Mouse (Mus musculus): Measurements from ENCODE around the gene Zic4. TPM values are rescaled to one million over a fixed set of nuclear protein-coding genes. Genes with fewer than 3 reads are reported as not detected.
A peak's percentile ranks its signal among the peaks of the same experiment; 100 is the strongest.

The Zic4 gene
- polyA plus RNA-seq (2012; rRNA removed) = not detected in 2 replicates

GRCm38 (mm10) chr9:91361856-91362601 is at the start of gene Zic4:
TSS of gene Zic4 (plus strand) at chr9:91362413.
- TF ChIP-seq POLR2A (IDR thresholded peaks at IDR 0.05; ENCODE audit: control insufficient read depth, extremely low read depth, insufficient read depth, low read length, poor library complexity) = no peak
- no peak for TF ChIP-seq CTCF (IDR thresholded peaks at IDR 0.05; ENCODE audit: borderline replicate concordance, control insufficient read depth, extremely low read depth, insufficient read depth, low read length, poor library complexity)
- H3K4me3 ChIP-seq (ENCODE audit: control insufficient read depth, insufficient read depth, low read length) = peak within 1 kb of the TSS; percentile 7; the same call in 1 of the 2 replicates
- no peak for DNase-seq
- peaks cover 5% of the 10 kb centered on the region; the same call in 1 of the 2 replicates for H3K4me1 ChIP-seq (replicated peaks; ENCODE audit: control insufficient read depth, insufficient read depth, low read length)
- H3K27me3 ChIP-seq (ENCODE audit: control insufficient read depth, insufficient read depth, low read length) = peaks cover 22% of the 10 kb centered on the region; the same call in 1 of the 2 replicates
- no peak within 1 kb of the TSS for H3K27ac ChIP-seq (ENCODE audit: control insufficient read depth, insufficient read depth, low read length)
- H3K36me3 ChIP-seq (ENCODE audit: control insufficient read depth, insufficient read depth, low read length) = no peaks in the 10 kb centered on the region
- 5% methylated on average over 45 of the region's 45 CpGs for WGBS

- TF ChIP-seq POLR2A (IDR thresholded peaks at IDR 0.05; ENCODE audit: control insufficient read depth, extremely low read depth, insufficient read depth, low read length, poor library complexity) = no peak
- TF ChIP-seq CTCF (IDR thresholded peaks at IDR 0.05; ENCODE audit: borderline replicate concordance, control insufficient read depth, extremely low read depth, insufficient read depth, low read length, poor library complexity) = no peak
- WGBS = 72% methylated on average over 2 of the region's 2 CpGs
- H3K27me3 ChIP-seq (ENCODE audit: control insufficient read depth, insufficient read depth, low read length) = peaks cover 9% of the 10 kb centered on the region; the same call in 1 of the 2 replicates
These were observed 14.6 kb upstream of the Zic4 start for GRCm38 (mm10) chr9:91347591-91347990.

GRCm38 (mm10) chr9:91348746-91349145 is 13.5 kb upstream of the Zic4 start:
- Histone ChIP-seq H3K27me3 (ENCODE audit: control insufficient read depth, insufficient read depth, low read length) (peaks cover 10% of the 10 kb centered on the region; the same call in 1 of the 2 replicates), H3K36me3 (ENCODE audit: control insufficient read depth, insufficient read depth, low read length) (no peaks in the 10 kb centered on the region), H3K4me3 (ENCODE audit: control insufficient read depth, insufficient read depth, low read length) (no peak overlapping the region), H3K27ac (ENCODE audit: control insufficient read depth, insufficient read depth, low read length) (no peak overlapping the region), H3K4me1 (replicated peaks; ENCODE audit: control insufficient read depth, insufficient read depth, low read length) (no peaks in the 10 kb centered on the region)
- WGBS = 44% methylated on average over 1 of the region's 1 CpGs
- DNase-seq = no peak
- TF ChIP-seq CTCF (IDR thresholded peaks at IDR 0.05; ENCODE audit: borderline replicate concordance, control insufficient read depth, extremely low read depth, insufficient read depth, low read length, poor library complexity) = no peak
- TF ChIP-seq POLR2A (IDR thresholded peaks at IDR 0.05; ENCODE audit: control insufficient read depth, extremely low read depth, insufficient read depth, low read length, poor library complexity) = no peak

More at GRCm38 (mm10) chr9:91347591-91347990, 14.6 kb upstream of the Zic4 start:
- H3K4me3 ChIP-seq (ENCODE audit: control insufficient read depth, insufficient read depth, low read length) = no peak overlapping the region
- no peaks in the 10 kb centered on the region for H3K36me3 ChIP-seq (ENCODE audit: control insufficient read depth, insufficient read depth, low read length)
- H3K27ac ChIP-seq (ENCODE audit: control insufficient read depth, insufficient read depth, low read length) = no peak overlapping the region
- no peaks in the 10 kb centered on the region for H3K4me1 ChIP-seq (replicated peaks; ENCODE audit: control insufficient read depth, insufficient read depth, low read length)
- no peak for DNase-seq

- no peaks in the 10 kb centered on the region for H3K36me3 ChIP-seq (ENCODE audit: control insufficient read depth, insufficient read depth, low read length)
- H3K27ac ChIP-seq (ENCODE audit: control insufficient read depth, insufficient read depth, low read length) = no peak overlapping the region
- no peak overlapping the region for H3K4me3 ChIP-seq (ENCODE audit: control insufficient read depth, insufficient read depth, low read length)
- H3K27me3 ChIP-seq (ENCODE audit: control insufficient read depth, insufficient read depth, low read length) = peaks cover 10% of the 10 kb centered on the region; the same call in 1 of the 2 replicates
- no peak for DNase-seq
- 8% methylated on average over 16 of the region's 16 CpGs for WGBS
- no peak for TF ChIP-seq CTCF (IDR thresholded peaks at IDR 0.05; ENCODE audit: borderline replicate concordance, control insufficient read depth, extremely low read depth, insufficient read depth, low read length, poor library complexity)
- H3K4me1 ChIP-seq (replicated peaks; ENCODE audit: control insufficient read depth, insufficient read depth, low read length) = no peaks in the 10 kb centered on the region
These were observed 11.9 kb upstream of the Zic4 start for GRCm38 (mm10) chr9:91350211-91350791.

- WGBS = 12% methylated on average over 14 of the region's 14 CpGs
- no peak for DNase-seq
- H3K4me3 ChIP-seq (ENCODE audit: control insufficient read depth, insufficient read depth, low read length) = no peak overlapping the region
- H3K27ac ChIP-seq (ENCODE audit: control insufficient read depth, insufficient read depth, low read length) = no peak overlapping the region
- no peak for TF ChIP-seq CTCF (IDR thresholded peaks at IDR 0.05; ENCODE audit: borderline replicate concordance, control insufficient read depth, extremely low read depth, insufficient read depth, low read length, poor library complexity)
- no peak for TF ChIP-seq POLR2A (IDR thresholded peaks at IDR 0.05; ENCODE audit: control insufficient read depth, extremely low read depth, insufficient read depth, low read length, poor library complexity)
- peaks cover 10% of the 10 kb centered on the region; the same call in 1 of the 2 replicates for H3K27me3 ChIP-seq (ENCODE audit: control insufficient read depth, insufficient read depth, low read length)
- H3K36me3 ChIP-seq (ENCODE audit: control insufficient read depth, insufficient read depth, low read length) = no peaks in the 10 kb centered on the region
- no peaks in the 10 kb centered on the region for H3K4me1 ChIP-seq (replicated peaks; ENCODE audit: control insufficient read depth, insufficient read depth, low read length)
These were observed 11.3 kb upstream of the Zic4 start for GRCm38 (mm10) chr9:91350861-91351291.

- no peaks in the 10 kb centered on the region for H3K4me1 ChIP-seq (replicated peaks; ENCODE audit: control insufficient read depth, insufficient read depth, low read length)
- H3K4me3 ChIP-seq (ENCODE audit: control insufficient read depth, insufficient read depth, low read length) = no peak overlapping the region
- TF ChIP-seq CTCF (IDR thresholded peaks at IDR 0.05; ENCODE audit: borderline replicate concordance, control insufficient read depth, extremely low read depth, insufficient read depth, low read length, poor library complexity) (no peak), POLR2A (IDR thresholded peaks at IDR 0.05; ENCODE audit: control insufficient read depth, extremely low read depth, insufficient read depth, low read length, poor library complexity) (no peak)
- peaks cover 10% of the 10 kb centered on the region; the same call in 1 of the 2 replicates for H3K27me3 ChIP-seq (ENCODE audit: control insufficient read depth, insufficient read depth, low read length)
- DNase-seq = no peak
- H3K27ac ChIP-seq (ENCODE audit: control insufficient read depth, insufficient read depth, low read length) = no peak overlapping the region
- 16% methylated on average over 5 of the region's 5 CpGs for WGBS
- H3K36me3 ChIP-seq (ENCODE audit: control insufficient read depth, insufficient read depth, low read length) = no peaks in the 10 kb centered on the region
These were observed 10.9 kb upstream of the Zic4 start for GRCm38 (mm10) chr9:91351361-91351760.
